Mouse (Mus musculus): ENCODE results near the gene Myo3b.

GRCm38 (mm10) chr2:70129566-70129965 lies 90.6 kb downstream of the Myo3b start:
- no peak for TF ChIP-seq CTCF (IDR thresholded peaks at IDR 0.05)
- no peak for TF ChIP-seq POLR2A (IDR thresholded peaks at IDR 0.05; ENCODE audit: insufficient read depth, low read depth, low read length)

Measured in heart, adult 2 months (tissue).